Comparison of ENCODE assay signal across 8 mouse cellular contexts in the genomic region with DNA sequence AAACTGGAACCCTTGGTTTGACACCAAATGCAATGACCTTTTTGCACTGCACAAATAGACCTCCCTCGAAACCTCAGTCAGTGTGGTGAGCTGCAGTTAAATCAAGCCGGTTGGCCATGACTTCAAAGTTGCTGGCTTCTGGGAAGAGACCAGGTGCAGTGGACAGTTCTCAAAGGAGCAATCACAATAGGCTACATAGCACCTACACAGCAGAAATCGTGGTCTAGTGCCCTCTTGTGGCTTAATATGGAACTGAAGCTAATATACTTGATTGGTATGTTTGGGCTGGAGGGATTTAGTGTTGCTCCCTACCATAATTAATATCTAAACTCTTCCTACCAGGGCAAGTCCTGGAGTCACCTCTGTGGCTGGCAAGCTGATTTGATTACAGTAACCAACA.
DNase-seq lines count a peak whose midpoint lies in the region; ATAC-seq and TF ChIP-seq lines count a peak whose summit lies in the region.

No protein-coding gene starts in this region.

- no peak overlapping the region for H3K4me2 ChIP-seq in limb, embryonic 14.5 days (replicated peaks; ENCODE audit: low read depth, low read length, severe bottlenecking)
- H3K4me2 ChIP-seq in intestine, embryonic 16.5 days (ENCODE audit: low read depth, low read length), result no peak overlapping the region

- DNase-seq in adrenal gland, adult 2 months, result peak; percentile 25
- DNase-seq in adrenal gland, adult 8-10 months, result no peak
- peak; percentile 57 for DNase-seq in limb, embryonic 14.5 days (ENCODE audit: low spot score)
- no peak for DNase-seq in limb, embryonic 10.5 days (ENCODE audit: low spot score)
- peak; percentile 17 for DNase-seq in lung, postnatal 25 days (ENCODE audit: low spot score)
- DNase-seq in right cerebral cortex, postnatal 10 days (ENCODE audit: low spot score in 2 of 2), result no peak

- H3K27me3 ChIP-seq in limb, embryonic 14.5 days (ENCODE audit: control insufficient read depth, insufficient read depth, low read length), result 0 out of 2 replicates have a peak, but pooled peaks cover 3% of the 10 kb centered on the region
- H3K27me3 ChIP-seq in limb, embryonic 10.5 days (ENCODE audit: low read depth, poor library complexity, severe bottlenecking), result peaks cover 33% of the 10 kb centered on the region
- peaks cover 3% of the 10 kb centered on the region; the same call in 1 of the 2 replicates for H3K27me3 ChIP-seq in intestine, embryonic 16.5 days (replicated peaks; ENCODE audit: control insufficient read depth, insufficient read depth, low read length)

- WGBS in limb, embryonic 14.5 days, result 49% methylated on average over 3 of the region's 3 CpGs
- 44% methylated on average over 3 of the region's 3 CpGs for WGBS in limb, embryonic 10.5 days
- WGBS in bone marrow, adult 2 months, result 42% methylated on average over 3 of the region's 3 CpGs
- WGBS in intestine, embryonic 16.5 days, result 52% methylated on average over 3 of the region's 3 CpGs

- H3K4me3 ChIP-seq in limb, embryonic 14.5 days (replicated peaks; ENCODE audit: low read length), result no peak overlapping the region
- H3K4me3 ChIP-seq in limb, embryonic 10.5 days, result no peak overlapping the region
- H3K4me3 ChIP-seq in bone marrow, adult 2 months (replicated peaks; ENCODE audit: control insufficient read depth, low read depth, low read length), result no peak overlapping the region
- no peak overlapping the region for H3K4me3 ChIP-seq in intestine, embryonic 16.5 days (ENCODE audit: low read length)

- no peak overlapping the region for H3K27ac ChIP-seq in limb, embryonic 14.5 days (replicated peaks; ENCODE audit: low read depth, low read length)
- no peak overlapping the region for H3K27ac ChIP-seq in limb, embryonic 10.5 days
- no peak overlapping the region for H3K27ac ChIP-seq in bone marrow, adult 2 months (ENCODE audit: control insufficient read depth, insufficient read depth, low read depth, low read length, poor library complexity)
- no peak overlapping the region for H3K27ac ChIP-seq in intestine, embryonic 16.5 days (ENCODE audit: low read length)

- no peak for ATAC-seq in limb, embryonic 14.5 days (ENCODE audit: low FRiP score, low read depth)
- no peak for ATAC-seq in intestine, embryonic 16.5 days

- no peaks in the 10 kb centered on the region for H3K36me3 ChIP-seq in limb, embryonic 14.5 days (ENCODE audit: control insufficient read depth, insufficient read depth, low read length)
- H3K36me3 ChIP-seq in limb, embryonic 10.5 days, result no peaks in the 10 kb centered on the region
- no peaks in the 10 kb centered on the region for H3K36me3 ChIP-seq in intestine, embryonic 16.5 days (ENCODE audit: control insufficient read depth, insufficient read depth, low read length)

- H3K9me3 ChIP-seq in limb, embryonic 14.5 days (ENCODE audit: control insufficient read depth, low read length), result no peaks in the 10 kb centered on the region
- no peaks in the 10 kb centered on the region for H3K9me3 ChIP-seq in limb, embryonic 10.5 days (replicated peaks)
- no peaks in the 10 kb centered on the region for H3K9me3 ChIP-seq in intestine, embryonic 16.5 days (ENCODE audit: control insufficient read depth, low read length)

- H3K9ac ChIP-seq in limb, embryonic 14.5 days (ENCODE audit: low read depth, low read length, severe bottlenecking), result no peak overlapping the region
- no peak overlapping the region for H3K9ac ChIP-seq in intestine, embryonic 16.5 days (ENCODE audit: low read depth, low read length)

- TF ChIP-seq CTCF in bone marrow, adult 2 months (IDR thresholded peaks at IDR 0.05; ENCODE audit: control insufficient read depth, insufficient read depth, low read length), result peak; percentile 42; the same call in 1 of the 2 replicates

- TF ChIP-seq POLR2A in limb, embryonic 14.5 days (IDR thresholded peaks at IDR 0.05; ENCODE audit: borderline replicate concordance, extremely low read depth, insufficient read depth, insufficient read length), result no peak
- TF ChIP-seq POLR2A in bone marrow, adult 2 months (IDR thresholded peaks at IDR 0.05; ENCODE audit: borderline replicate concordance, control insufficient read depth, low read depth, low read length), result no peak

- H3K4me1 ChIP-seq in limb, embryonic 14.5 days (ENCODE audit: control insufficient read depth, insufficient read depth, low read length), result no peaks in the 10 kb centered on the region
- no peaks in the 10 kb centered on the region for H3K4me1 ChIP-seq in limb, embryonic 10.5 days
- H3K4me1 ChIP-seq in bone marrow, adult 2 months (ENCODE audit: control insufficient read depth, insufficient read depth, low read length), result no peaks in the 10 kb centered on the region
- peaks cover 3% of the 10 kb centered on the region; the same call in 1 of the 2 replicates for H3K4me1 ChIP-seq in intestine, embryonic 16.5 days (ENCODE audit: control insufficient read depth, insufficient read depth, low read length)

Comparison
In these comparisons a context has a peak if more than half of its experiments do, and no peak if none do; other contexts are left out.
1. DNase-seq: peak in adrenal gland, adult 2 months (single experiment), limb, embryonic 14.5 days (single experiment) and lung, postnatal 25 days (single experiment); none in adrenal gland, adult 8-10 months (single experiment), limb, embryonic 10.5 days (single experiment) and right cerebral cortex, postnatal 10 days (0 of 2).